Mouse (Mus musculus) hindbrain, embryonic 10.5 days (tissue): ENCODE measurements at regions not wholly inside any gene's neighbourhood (a gene's known extent, or its start where the extent isn't known, plus 50 kb on each side); places are given as distances from the start of the nearest gene placed in this dataset.
"Not testable (repeated sequence)": the region's sequence is repeated elsewhere in the genome, so short reads cannot be mapped to it uniquely, and the experiment has no call there.

Experiments
- DNase-seq: peaks from one replicate; pipeline ENCODE4 v3.0.0-alpha.2; 2017; ENCODE audit warnings: low spot score
- H3K27ac ChIP-seq: fragments of 300-500 bp; sonication (generic); 2 replicates; pipeline ENCODE4 v1.5.1; 2016; ENCODE audit warnings: mild to moderate bottlenecking, moderate library complexity
- H3K27me3 ChIP-seq: fragments of 300-500 bp; sonication (generic); 2 replicates; pipeline ENCODE4 v1.6.1; 2016; ENCODE audit warnings: mild to moderate bottlenecking; ENCODE audit not compliant: poor library complexity, insufficient read depth, severe bottlenecking
- H3K36me3 ChIP-seq: fragments of 300-500 bp; sonication (generic); 2 replicates; pipeline ENCODE4 v1.6.1; 2016; ENCODE audit warnings: mild to moderate bottlenecking, moderate library complexity
- H3K4me1 ChIP-seq: fragments of 300-500 bp; sonication (generic); replicated peaks from 2 replicates; pipeline ENCODE4 v1.6.1; 2016; ENCODE audit warnings: mild to moderate bottlenecking
- H3K4me3 ChIP-seq: fragments of 300-500 bp; sonication (generic); 2 replicates; pipeline ENCODE4 v1.5.1; 2016; ENCODE audit warnings: mild to moderate bottlenecking, moderate library complexity
- H3K9me3 ChIP-seq: fragments of 300-500 bp; sonication (generic); 2 replicates; pipeline ENCODE4 v1.6.1; 2016; ENCODE audit warnings: mild to moderate bottlenecking, moderate library complexity
- WGBS: fragments of 180-500 bp; shearing (Covaris S2); methylation state at CpG from one replicate; pipeline ENCODE4 v1.1.7; 2016; 5-methylcytosine and 5-hydroxymethylcytosine counted together

DNA sequence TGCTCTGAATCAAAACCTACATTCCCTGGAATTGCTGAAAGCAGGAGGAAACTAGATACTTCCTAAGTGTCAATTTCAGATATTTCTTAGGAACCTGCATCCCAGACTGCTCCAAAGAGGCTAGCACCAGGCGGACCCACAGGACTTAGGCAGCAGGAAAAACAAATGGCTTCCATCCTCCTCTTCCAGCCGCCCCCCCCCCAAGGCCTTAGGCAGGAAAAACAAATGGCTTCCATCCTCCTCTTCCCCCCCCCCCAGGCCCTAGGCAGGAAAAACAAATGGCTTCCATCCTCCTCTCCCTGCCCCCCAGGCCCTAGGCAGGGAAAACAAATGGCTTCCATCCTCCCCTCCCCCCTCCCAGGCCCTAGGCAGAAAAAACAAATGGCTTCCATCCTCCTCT lies 64.5 kb upstream of the Nap1l2 start:
- Histone ChIP-seq H3K27ac (no peak overlapping the region), H3K4me1 (no peaks in the 10 kb centered on the region), H3K36me3 (no peaks in the 10 kb centered on the region), H3K9me3 (no peaks in the 10 kb centered on the region), H3K27me3 (peaks cover 26% of the 10 kb centered on the region), H3K4me3 (no peak overlapping the region)
- DNase-seq = no peak
- WGBS = 77% methylated on average over 2 of the region's 2 CpGs

DNA sequence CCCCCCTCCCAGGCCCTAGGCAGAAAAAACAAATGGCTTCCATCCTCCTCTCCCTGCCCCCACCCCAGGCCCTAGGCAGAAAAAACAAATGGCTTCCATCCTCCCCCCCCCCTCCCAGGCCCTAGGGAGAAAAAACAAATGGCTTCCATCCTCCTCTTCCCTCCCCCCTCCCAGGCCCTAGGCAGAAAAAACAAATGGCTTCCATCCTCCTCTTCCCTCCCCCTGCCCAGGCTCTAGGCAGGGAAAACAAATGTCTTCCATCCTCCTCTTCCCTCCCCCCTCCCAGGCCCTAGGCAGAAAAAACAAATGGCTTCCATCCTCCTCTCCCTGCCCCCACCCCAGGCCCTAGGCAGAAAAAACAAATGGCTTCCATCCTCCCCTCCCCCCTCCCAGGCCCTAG lies 65.0 kb upstream of the Nap1l2 start:
- not testable (repeated sequence) for H3K27ac ChIP-seq, H3K36me3 ChIP-seq, H3K4me1 ChIP-seq, H3K4me3 ChIP-seq, DNase-seq, H3K9me3 ChIP-seq
- H3K27me3 ChIP-seq = peaks cover 31% of the 10 kb centered on the region

- not testable (repeated sequence) for H3K36me3 ChIP-seq, H3K9me3 ChIP-seq, H3K4me1 ChIP-seq, H3K27ac ChIP-seq, H3K4me3 ChIP-seq, DNase-seq
- peaks cover 38% of the 10 kb centered on the region for H3K27me3 ChIP-seq
- WGBS = 68% methylated on average over 1 of the region's 1 CpGs
Observed at GRCm38 (mm10) chrX:103252056-103252850, 65.8 kb upstream of the Nap1l2 start.

DNA sequence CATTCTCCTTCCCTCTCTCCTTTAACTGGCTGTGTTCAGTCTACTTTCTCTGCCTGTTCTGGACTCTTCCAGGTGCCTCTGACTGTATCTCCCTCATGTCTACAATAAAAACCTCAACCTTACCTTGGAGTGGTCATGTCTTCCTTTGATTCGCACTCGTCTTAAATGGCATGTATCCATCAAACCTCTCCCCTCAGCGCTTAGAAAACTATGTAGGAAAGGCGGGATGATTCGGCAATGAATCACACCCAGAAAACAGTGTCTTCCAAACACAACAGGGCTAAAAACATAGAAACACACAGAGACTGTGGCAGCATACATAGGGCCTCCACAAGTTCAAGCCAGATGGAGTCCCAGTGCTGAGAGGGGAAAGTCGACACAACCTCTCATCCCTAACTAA lies 66.4 kb upstream of the Nap1l2 start:
- Histone ChIP-seq H3K27me3 (peaks cover 38% of the 10 kb centered on the region), H3K4me3 (no peak overlapping the region), H3K9me3 (no peaks in the 10 kb centered on the region), H3K27ac (no peak overlapping the region), H3K4me1 (no peaks in the 10 kb centered on the region), H3K36me3 (no peaks in the 10 kb centered on the region)
- WGBS = 84% methylated on average over 6 of the region's 6 CpGs
- DNase-seq = no peak

- no peaks in the 10 kb centered on the region for H3K4me1 ChIP-seq
- peaks cover 42% of the 10 kb centered on the region for H3K27me3 ChIP-seq
- no peaks in the 10 kb centered on the region for H3K36me3 ChIP-seq
- H3K4me3 ChIP-seq = no peak overlapping the region
- WGBS = 85% methylated on average over 3 of the region's 3 CpGs
- no peaks in the 10 kb centered on the region for H3K9me3 ChIP-seq
- no peak for DNase-seq
- H3K27ac ChIP-seq = no peak overlapping the region
Observed at GRCm38 (mm10) chrX:103254867-103255266, 66.3 kb upstream of the Cdx4 start.

- Histone ChIP-seq H3K36me3 (no peaks in the 10 kb centered on the region), H3K9me3 (no peaks in the 10 kb centered on the region), H3K4me1 (no peaks in the 10 kb centered on the region), H3K27ac (no peak overlapping the region), H3K27me3 (peaks cover 61% of the 10 kb centered on the region), H3K4me3 (no peak overlapping the region)
- WGBS = 12% methylated on average over 2 of the region's 2 CpGs
- DNase-seq = no peak
Observed at GRCm38 (mm10) chrX:103259882-103260281, 61.3 kb upstream of the Cdx4 start.
